Mouse (Mus musculus) kidney, adult 2 months (tissue): ENCODE data around the gene Psmb8.

Source experiments
- CTCF ChIP-seq: fragments of 200-500 bp; conservative IDR thresholded peaks from 2 replicates; pipeline ENCODE4 v1.5.1; 2011; ENCODE audit warnings: low read depth, mild to moderate bottlenecking, control low read depth, low read length, moderate library complexity, mixed read lengths; ENCODE audit not compliant: insufficient read depth, insufficient read length
- POLR2A ChIP-seq: fragments of 200-500 bp; IDR thresholded peaks from one replicate; pipeline ENCODE4 v1.6.1; 2011; ENCODE audit warnings: low read depth, low read length, control low read depth

DNA sequence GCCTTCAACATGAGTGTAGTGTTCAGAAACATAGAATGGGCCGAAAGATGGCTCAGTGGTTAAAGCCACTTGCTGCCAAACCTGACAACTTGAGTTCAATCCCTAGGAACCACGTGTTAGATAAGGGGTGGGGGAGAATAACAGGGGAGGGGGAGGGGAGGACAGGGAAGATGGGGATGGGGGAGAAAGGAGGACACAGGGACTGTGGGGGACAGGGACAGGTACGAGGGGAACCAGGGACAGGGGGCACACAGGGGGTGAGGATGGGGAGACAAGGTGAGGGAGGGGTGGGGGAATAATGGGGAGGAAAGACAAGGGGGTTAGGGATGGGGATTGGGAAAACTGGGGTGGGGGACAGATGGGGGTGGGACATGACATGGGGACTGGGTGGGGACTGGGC is 42.8 kb downstream of the Psmb8 start:
- TF ChIP-seq CTCF = no peak
- no peak for TF ChIP-seq POLR2A
